Mouse (Mus musculus) adrenal gland, postnatal 4 days (tissue): ENCODE measurements at regions not wholly inside any gene's neighbourhood (a gene's known extent, or its start where the extent isn't known, plus 50 kb on each side); places are given as distances from the start of the nearest gene placed in this dataset.

Experiments
- DNase-seq, 2 experiments: peaks; one replicate each; pipeline ENCODE4 v3.0.0; 2021 to 2022; ENCODE audit warnings: low spot score in 2 of 2, mixed read lengths in 2 of 2

DNA sequence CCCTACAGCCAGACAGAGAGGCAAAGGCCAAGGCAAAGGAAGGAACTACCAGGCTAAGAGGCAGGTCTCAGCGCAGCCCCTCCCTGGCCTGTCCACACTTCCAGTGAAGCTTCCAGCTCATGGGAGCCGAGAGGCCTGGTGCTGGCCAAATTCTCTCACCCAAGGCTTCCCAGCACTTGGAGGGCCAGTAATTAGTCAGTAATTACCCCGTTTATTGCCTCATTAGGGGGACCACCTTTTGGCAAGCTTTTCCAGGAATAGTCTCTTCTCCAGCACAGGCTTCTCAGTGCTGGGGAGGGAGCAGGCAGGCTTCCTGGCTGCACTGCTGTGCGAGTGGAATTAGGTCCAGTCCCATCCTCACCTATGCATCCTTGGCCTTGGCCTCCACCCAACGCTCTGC is 252.8 kb upstream of the Nxpe4 start:
- no peak for DNase-seq

DNA sequence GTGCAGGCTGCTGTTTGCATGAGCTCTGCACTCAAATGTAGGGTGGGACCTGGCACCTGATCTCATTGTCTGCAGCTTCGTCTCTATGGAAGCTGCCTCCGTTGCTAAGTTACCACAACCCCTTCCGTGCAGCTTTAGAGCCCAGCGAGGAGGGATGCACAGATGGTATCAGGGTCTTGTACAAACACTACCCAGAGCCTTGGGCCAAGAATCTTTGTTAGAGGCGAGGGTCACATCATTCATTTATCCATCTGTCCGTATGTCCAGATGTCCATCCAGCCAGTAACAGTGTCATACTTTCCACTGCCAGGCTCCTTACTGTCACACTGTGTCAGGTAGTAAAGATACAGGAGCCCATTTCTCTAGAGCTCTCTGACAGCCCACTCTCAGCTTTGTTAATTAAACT is 251.3 kb upstream of the Nxpe4 start:
- no peak for DNase-seq

DNA sequence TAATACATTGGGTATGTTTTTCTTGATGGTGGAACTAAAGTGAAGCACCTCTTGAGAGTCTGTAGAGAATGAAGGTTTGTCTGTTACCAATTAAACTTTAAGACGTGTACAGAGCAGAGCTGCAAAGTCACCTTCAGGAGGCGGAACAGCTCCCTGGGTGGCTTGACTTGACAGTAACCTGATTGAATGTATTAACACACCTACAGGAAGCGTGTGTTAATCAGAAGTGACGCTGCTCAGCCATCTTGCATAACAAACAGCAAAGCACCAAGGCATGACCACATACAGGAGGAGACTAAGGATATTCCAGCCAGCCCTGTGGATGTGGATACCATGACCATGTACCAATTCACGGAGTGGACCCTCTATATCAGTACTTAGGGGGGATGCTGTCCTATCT is 249.0 kb upstream of the Nxpe4 start:
- DNase-seq = no peak

DNA sequence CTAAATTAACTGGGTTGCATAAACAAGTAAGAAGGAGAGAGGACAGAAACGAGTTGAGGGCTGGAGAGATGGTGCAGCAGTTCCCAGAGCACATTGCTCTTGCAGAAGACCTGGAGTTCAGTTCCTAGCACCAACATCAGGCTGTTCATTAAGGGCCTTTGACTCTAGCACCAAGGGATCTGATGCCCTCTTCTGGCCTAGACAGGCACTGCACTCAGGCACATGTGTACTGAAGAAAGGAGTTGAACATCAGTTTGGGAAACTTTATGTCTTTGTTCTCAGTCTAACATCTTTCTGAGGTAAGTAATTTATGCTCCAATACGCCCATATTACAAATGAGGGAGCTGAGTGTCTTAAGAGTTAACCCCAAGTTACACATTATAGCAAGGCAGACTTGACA is 226.5 kb upstream of the Nxpe4 start:
- no peak for DNase-seq

DNA sequence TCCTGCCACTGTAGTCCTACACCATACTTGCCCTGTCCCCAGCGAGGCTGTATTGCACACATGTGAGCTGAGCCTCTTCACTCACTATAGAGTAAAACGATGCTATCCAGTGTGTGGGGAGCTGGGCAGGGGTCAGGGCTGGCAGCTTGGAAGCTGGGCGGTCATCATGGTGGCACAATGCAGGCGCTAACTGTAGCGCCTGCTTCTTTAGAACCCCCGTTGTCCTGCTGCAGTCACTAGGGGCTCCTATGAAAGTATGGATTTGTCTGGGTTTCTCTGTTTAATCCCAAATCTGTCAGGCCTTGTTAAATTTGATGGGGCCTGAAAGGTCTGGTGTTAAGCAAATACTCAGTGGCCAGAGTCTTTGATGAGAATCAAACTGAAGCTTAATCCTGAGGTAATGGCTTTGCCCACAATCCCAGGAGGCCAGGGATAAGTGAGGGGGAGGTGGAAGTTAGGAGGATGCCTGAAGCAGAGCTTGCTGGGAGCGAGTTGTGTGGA is 225.8 kb upstream of the Nxpe4 start:
- DNase-seq = no peak

DNA sequence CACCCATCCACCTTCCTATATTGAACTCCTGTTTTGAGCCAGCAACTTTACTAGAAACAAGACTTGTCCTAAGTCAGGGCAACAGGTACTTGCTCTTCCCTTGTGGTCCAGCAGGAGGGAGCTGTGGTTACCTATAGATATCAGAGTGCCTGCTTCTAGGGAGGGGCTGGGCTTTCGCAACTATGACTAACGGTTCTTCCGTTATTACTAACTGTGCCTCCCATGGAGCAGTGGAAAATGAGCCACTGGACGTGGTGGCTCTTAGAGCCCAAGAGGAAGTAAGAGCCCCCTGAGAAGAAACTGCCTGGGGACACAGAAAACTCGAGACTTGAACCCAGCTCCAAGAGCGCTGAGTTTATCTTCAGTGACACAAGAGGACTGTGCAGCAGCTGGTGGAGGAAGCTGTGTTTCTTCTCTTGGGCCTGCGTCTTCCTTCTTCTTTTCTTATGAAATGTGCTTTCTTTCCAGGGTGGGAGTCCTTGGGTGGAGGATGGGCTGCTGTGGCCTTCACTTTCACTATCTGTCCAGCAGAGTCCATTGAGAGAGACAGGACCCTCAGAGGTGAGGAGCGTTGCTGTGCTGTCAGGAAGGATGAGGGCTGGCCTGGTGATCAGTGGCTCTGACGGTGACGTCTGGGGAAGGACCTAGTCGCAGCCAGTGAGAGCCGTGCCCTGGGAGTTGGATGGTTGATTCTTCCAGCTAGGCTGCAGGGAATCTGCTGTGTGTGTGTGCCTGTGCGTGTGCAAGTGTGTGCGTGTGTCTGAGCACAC is 222.7 kb upstream of the Nxpe4 start:
- no peak for DNase-seq

DNA sequence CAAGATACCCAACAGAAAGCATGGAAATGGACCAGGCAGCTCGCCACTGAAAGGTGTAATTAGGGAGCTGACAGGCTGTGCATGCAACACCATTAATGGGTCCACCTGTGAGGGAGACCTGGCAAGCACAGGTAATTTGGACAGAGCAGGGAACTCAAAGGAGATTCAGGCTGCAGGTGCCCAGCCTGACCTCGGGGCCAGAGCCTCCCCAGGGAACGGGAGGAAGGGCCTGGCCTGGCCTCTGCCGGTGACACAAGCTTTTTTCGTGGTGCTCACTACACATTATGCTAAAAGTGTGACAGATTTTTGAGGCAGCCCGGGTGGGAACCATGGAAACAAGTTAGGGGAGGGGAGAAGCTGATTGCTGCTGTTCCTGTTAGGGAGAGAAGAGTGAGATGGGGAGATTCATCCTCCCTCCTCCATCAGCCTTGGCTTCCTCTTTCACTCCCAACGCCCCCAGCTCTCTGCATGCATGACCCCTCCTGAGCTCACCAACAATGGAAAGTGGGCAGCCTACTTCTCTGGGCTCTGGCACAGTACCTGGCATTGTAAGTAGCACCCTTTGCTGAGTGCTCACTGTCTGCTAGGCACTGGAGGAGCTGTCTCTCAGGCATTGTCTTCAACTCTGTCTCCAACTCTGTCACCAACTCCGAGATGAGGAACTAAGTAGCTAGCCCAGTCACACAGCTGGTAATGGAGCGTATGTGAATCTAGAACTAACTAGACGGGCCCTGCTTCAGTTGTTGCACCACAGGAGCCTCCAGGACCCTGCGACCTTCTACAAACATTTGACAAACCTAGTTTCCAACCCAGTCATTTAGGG is 218.9 kb upstream of the Nxpe4 start:
- no peak for DNase-seq

DNA sequence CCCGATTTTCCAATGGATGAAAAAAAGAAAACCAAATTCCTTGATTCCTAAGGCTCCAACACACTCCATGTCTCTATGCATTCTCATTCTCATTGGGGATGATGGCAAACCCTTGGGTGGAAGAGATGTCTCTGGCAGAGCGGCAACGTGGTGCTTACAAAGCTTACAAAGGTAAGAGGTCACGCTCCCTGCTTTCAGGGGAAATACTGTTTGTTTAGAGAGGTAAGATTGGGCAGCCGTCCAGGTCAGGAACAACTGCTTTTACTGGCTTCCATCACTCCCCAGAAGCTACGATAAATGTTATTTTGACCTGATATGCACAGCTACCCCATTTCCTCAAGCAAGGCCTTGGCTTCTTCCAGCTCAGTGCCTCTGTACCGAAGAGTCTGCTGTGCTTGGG is 215.6 kb upstream of the Nxpe4 start:
- no peak for DNase-seq

GRCm38 (mm10) chr9:47957881-47958280 is 203.9 kb upstream of the Nxpe4 start:
- no peak for DNase-seq

DNA sequence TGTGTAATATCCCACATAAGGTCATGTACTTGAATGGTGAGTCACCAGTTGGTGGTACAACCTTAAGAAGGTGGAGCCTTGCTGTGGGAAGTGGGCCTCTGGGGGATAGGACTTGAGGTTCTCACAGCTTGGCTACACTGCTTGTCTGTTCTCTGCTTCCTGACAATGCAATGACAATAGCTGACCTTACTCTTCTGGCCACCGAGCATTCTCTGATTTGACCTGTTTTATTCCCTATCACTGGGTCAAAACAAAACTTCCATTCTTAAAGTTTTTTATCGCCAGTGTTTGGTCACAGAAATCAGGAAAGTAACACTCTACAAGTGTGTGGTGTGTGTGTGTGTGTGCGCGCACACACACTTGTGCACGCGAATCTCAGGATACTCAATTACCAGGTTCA is 203.0 kb upstream of the Nxpe4 start:
- no peak for DNase-seq

DNA sequence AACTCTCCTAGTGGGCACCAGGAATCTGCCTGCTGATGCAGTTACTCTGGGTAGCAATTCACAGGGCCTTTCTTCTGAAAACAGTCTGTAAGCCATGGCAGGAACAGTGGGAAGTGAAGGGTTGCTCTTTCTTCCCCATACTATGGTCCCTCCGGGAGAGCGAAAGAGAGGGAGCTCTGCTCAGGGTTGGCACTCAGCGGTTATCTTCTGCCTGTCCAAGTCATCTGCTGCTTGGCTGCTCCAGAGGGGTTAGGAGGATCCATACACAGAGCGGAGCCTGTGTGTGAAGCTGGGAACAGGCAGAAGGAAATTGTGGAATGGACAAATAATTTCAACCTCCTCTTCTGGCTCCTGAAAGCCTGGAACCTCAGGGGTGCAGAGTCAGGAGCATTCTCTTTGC is 200.6 kb upstream of the Nxpe4 start:
- no peak for DNase-seq

DNA sequence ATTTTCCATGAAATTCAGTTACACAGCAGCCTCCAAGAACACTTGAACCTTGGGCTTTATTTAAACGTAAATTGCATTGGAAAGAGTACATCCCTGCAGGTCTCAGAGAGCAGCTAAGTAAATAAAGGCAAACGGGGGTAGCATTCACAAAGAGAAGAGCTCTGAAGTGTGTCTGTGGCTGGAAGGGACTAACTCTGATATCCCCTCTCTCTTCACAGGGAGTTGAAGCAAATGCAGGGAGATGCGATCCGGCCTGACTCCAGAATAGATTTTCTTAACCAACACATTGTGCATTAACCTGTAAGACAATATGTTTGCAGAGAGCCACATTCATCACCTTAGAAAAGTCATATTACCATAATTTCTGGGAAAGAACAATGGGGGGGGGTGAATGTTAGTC is 199.7 kb upstream of the Nxpe4 start:
- no peak for DNase-seq

- DNase-seq = no peak
Observed at GRCm38 (mm10) chr9:47962589-47962988, 199.2 kb upstream of the Nxpe4 start.

- no peak for DNase-seq
Observed at GRCm38 (mm10) chr9:47973130-47973529, 188.7 kb upstream of the Nxpe4 start.

DNA sequence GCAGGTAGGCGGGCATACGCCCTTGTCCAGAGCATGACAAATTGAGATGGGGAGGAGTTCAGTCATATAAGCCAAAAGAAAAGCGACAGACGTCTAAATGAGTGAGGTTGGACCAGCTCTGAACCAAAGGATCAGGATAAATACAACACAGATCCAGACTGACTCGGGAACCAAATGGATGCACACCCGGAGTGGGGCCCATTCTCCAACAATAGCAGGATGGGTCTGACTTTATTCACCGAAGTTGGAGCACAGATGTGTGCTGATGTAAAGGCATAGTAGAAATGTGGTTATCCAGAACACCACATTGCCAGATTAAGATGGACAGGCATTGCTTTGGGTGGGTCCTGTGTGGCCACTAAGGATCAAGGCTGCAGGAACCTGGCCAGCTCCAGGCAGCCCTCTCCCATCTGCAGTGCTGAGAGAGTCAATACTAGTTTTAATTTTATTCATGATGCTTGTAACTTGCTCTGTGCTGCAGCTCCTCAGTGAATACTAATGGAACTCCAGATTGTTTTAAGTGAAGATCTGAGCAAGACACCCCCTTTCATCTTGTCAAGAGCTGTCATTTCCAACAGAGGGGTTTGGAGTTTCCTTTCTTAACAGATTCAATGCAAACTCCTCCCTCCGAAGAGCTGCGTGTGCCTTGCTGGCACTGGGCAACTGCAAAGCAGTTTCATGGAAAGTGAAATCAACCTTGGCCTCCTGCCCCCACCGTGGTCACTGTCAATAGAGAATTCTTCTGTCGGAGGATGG is 176.3 kb upstream of the Nxpe4 start:
- DNase-seq = no peak

DNA sequence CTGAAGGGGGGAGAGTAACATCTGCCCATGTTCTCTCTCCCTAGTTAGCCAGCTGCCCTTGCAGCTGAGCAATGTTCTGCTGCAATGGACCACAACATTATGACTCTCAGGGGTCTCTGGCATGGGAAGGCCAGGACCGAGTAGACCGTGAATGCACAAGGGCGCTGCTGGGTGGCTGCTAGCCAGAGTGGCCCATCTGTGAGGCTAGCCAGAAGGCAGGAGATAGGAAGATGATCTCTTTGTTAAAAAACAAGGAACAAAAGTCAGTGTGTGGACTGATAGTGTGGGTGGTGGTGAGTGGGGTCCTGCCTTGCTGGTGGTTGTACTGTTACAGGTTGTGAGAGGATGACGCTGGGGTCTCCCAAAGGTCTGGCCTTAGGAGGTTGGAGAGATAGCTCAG is 174.6 kb upstream of the Nxpe4 start:
- no peak for DNase-seq

GRCm38 (mm10) chr9:47994671-47995070 is 167.2 kb upstream of the Nxpe4 start:
- no peak for DNase-seq

DNA sequence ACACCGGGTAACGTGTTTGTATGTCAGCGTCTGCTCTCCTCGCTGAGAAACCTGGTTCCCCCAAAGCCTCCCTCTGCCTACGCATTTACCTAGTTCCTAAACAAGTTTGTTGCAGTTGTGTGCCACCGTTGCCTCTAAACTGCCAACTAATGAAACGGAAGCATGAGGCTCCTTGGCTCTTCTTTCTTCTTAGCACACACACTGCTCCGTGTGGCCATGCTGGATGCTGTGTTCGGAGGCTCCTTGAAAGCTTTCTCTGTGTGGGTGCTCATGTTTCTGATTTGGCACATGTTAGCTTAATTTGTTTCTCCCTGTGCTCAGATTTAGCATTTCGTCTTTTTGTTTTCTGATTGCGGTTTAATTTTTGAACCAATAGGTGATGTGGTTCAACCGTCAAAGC is 162.2 kb upstream of the Nxpe4 start:
- DNase-seq = no peak

- DNase-seq = no peak
Observed at GRCm38 (mm10) chr9:48029021-48029420, 132.8 kb upstream of the Nxpe4 start.

DNA sequence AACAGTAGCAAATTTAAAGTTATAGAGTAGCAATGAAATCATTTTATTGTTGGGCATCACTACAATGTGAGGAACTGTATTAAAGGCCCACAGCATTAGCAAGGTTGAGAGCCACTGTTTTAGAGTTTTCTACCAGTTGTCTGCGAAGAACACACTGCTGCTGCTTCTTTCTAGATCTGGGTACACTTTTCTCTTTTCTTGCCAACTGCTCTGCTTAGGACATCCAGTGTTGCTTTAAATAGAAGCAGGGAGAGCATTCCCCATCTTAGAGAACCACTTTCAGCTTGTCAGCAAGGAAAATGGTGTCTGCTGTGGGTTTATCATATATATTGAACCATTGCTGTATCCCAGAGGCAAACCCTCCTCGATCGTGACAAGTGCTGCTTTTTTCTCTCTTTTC is 131.0 kb upstream of the Nxpe4 start:
- DNase-seq = no peak

GRCm38 (mm10) chr9:48035959-48036358 is 125.9 kb upstream of the Nxpe4 start:
- DNase-seq = no peak

GRCm38 (mm10) chr9:48044826-48045225 is 117.0 kb upstream of the Nxpe4 start:
- DNase-seq = no peak
